Mouse (Mus musculus): ENCODE measurements around the gene Prim1.

Gene Prim1

GRCm38 (mm10) chr10:128015068-128015934 lies at the start of gene Prim1:
Prim1 (plus strand) TSS chr10:128015168.
- DNase-seq (ENCODE audit: low read depth, low spot score) = peak; percentile 36

- DNase-seq (ENCODE audit: low read depth, low spot score) = no peak
Observed at GRCm38 (mm10) chr10:127966506-127966905, 48.5 kb upstream of the Prim1 start.

GRCm38 (mm10) chr10:127969820-127970219 lies 45.1 kb upstream of the Prim1 start:
- DNase-seq (ENCODE audit: low read depth, low spot score) = no peak

GRCm38 (mm10) chr10:127970359-127970831 lies 44.6 kb upstream of the Prim1 start:
- DNase-seq (ENCODE audit: low read depth, low spot score) = no peak

DNA sequence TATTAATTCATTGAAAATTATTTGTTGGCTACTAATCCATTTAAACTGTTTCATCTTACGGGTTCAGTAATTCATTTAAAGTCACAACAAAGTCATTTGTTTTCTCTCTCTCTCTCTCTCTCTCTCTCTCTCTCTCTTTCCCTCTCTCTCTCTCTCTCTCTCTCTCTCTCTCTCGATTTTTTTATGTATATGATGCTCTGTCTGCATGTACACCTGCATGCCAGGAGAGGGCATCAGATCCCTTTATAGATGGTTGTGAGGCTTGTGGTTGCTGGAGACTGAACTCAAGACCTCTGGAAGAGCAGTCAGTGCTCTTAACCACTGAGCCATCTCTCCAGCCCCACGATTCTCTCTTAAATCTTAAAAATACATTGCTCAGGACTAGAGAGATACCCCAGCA lies 43.8 kb upstream of the Prim1 start:
- no peak for DNase-seq (ENCODE audit: low read depth, low spot score)

- no peak for DNase-seq (ENCODE audit: low read depth, low spot score)
Observed at GRCm38 (mm10) chr10:127974062-127974461, 40.9 kb upstream of the Prim1 start.

DNA sequence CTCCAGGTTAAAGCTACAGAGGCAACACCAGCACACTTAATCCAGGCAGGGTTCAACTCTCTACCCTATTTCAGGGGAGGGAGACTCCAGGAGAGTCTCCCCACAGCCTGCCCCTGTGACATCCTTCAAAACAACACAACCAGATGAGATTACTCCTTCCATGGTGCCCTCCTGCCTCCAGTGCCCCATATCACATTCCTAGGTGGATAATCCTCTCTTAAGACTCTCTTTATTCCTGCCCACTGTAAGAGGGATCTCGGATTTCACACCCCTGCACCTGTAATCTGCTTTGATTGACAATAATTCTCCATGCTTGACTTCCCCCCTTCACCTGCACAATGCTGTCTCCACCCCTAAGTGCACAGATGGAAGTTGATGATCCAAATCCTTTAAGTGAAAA lies 39.5 kb upstream of the Prim1 start:
- DNase-seq (ENCODE audit: low read depth, low spot score) = no peak

DNA sequence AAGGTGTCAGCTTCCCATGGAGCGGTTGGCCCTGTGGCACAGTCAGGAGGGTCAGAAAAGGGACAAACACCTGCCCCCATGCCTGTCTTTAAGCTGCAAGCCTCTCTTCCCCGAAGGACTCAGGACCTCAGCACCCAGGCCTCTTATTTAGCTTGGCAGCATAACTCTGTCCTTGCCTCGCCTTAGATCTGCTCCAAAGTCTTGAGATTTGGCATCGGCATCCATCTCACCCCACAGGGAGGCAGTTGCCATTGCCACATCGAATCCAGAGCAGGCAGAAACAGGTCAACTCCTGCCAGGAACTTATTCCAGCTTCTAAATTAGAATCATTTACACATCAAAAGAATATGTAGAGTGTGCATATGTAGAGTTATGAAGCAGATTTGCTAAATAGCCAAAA lies 30.3 kb upstream of the Prim1 start:
- no peak for DNase-seq (ENCODE audit: low read depth, low spot score)

DNA sequence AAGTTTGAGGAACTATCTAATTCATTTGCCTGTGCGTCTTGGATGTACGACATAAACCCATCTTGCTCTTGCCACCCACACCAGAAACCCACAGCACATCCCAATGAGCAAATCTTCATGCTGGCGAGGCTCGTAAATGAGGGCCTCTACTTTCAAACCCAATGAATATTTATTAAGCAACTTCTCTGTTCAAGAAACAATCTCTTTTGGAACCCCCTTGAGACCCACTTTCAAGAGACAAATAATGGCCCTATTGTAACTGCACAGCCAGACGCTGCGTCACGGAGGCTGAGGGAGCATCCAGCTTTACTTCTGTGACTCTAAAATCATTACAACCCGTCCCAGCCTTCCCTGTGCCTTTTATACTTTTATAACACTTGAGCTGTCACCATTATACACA lies 29.4 kb upstream of the Prim1 start:
- no peak for DNase-seq (ENCODE audit: low read depth, low spot score)

DNA sequence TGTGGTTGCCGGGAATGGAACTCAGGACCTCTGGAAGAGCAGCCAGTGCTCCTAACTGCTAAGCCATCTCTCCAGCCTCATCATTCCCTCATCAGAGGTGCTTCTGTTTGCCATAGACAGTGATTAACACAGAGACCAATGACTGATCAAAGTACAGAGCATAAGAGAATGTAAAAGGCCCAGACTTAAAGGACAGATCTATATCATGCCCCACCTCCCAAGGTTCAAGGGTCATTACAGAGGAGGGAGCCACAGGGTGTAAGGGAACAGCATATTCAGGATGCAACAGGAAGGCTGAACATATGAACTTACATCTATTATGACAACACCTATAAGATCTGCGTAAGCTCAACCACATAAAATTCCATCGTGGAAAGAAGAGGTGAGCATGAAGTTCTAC lies 18.3 kb upstream of the Prim1 start:
- no peak for DNase-seq (ENCODE audit: low read depth, low spot score)

DNA sequence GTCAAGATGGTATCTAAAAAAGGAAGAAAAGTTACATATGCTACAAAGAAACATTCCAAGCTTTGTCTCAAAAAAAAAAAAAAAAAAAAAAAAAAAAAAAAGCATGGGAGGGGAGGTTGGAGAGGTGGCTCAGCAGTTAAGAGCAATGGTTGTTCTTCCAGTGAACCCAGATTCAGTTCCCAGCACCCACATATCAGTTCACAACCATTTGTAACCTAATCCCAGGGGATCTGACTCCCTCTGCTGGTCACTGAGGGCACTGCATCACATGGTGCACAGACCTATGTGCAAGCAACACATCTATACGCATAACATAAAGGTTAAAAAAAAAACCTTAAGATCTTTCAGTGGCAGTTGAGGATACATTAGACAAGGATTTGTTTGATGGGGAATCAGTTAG lies 16.7 kb upstream of the Prim1 start:
- no peak for DNase-seq (ENCODE audit: low read depth, low spot score)

DNA sequence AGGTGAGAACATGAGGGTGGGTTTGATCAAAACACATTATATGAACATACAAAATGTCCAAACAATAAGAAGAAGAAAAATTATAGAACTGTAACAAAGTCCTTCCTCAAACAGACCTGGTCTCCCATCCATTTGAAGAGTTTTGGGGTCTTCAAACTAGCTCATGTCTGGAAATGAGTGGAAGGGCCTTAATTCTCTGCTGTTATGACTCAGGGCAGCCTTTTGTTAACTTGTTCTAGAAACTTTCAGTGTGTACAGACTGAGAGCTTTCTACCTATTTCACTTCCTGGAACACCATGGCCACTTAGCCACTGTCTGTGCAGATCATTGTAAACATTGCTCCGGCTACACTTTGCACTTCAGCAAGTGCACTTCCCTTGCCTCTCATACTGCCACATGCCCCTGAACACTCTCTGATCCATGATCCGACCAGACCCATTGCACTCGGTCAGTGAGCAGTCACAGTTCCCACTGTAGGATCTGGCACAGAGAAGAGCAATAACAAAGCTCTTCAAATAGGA lies 11.6 kb upstream of the Prim1 start:
- DNase-seq (ENCODE audit: low read depth, low spot score) = no peak

GRCm38 (mm10) chr10:128004918-128005317 lies 10.1 kb upstream of the Prim1 start:
- no peak for DNase-seq (ENCODE audit: low read depth, low spot score)

- no peak for DNase-seq (ENCODE audit: low read depth, low spot score)
Observed at GRCm38 (mm10) chr10:128005479-128005878, 9.5 kb upstream of the Prim1 start.

DNA sequence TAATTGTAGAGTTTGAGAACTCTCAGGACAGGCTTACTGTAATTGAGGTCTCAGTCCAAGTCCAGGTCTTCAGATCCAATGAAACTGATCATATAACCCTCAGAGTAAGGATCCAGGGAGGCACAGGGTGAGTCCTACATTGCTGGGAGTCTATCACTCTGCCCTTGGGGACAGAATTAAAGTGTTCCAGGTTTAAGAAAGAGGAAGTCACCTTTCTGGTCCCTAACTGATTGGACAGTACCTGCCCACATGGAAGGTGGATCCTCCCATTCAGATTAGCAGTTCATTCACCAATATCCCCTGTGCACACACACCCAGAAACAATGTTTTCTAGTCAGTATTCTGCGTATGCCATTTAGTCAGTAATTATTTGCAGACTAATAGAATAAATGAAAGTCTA lies 7.5 kb upstream of the Prim1 start, which contains the start of gene Hsd17b6:
TSS of gene Hsd17b6 (minus strand) at position 166 of the 400 bp plus-strand sequence.
- no peak for DNase-seq (ENCODE audit: low read depth, low spot score)

- DNase-seq (ENCODE audit: low read depth, low spot score) = peak; percentile 57
Observed at GRCm38 (mm10) chr10:128008207-128008889, 6.6 kb upstream of the Prim1 start.

DNA sequence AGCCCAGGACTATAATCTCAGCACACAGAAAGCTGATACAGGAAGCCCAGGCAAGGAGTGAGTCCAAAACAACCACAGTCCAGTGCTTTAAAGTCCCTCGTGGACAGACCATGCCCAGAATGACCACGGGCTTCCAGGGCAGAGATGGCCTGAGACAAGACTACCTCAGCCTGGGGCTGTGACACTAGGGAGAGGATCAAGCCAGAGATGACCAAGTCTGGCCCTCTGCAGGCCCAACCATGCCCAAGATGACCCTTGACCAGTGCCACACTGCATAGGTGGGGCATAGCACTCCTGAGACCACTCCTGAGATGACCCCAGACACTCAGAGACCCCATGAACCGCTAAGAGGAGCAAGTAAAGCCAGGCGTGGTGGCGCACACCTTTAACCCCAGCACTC lies 5.2 kb upstream of the Prim1 start:
- no peak for DNase-seq (ENCODE audit: low read depth, low spot score)

- no peak for DNase-seq (ENCODE audit: low read depth, low spot score)
Observed at GRCm38 (mm10) chr10:128022196-128022595, 7.2 kb downstream of the Prim1 start.

GRCm38 (mm10) chr10:128023496-128023895 lies 8.5 kb downstream of the Prim1 start:
- DNase-seq (ENCODE audit: low read depth, low spot score) = no peak

DNA sequence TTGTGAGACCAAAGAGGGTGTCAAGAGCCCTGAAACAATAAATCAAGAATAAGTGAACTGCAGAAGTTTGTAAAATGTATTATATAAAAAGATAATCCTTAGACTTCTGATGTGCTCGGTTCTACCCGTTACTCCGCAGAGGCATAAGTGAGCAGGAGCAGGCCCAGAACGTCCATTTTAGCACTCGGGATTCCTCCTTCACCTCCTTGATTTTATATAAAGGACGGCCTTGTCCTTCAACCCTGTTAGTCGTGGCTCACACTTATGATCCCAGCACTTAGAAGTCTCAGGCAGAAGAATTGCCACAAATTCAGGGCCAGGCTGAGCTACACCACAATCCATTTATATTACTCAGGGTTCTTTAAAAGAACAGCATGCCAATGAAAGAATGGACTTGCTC lies 15.0 kb downstream of the Prim1 start:
- DNase-seq (ENCODE audit: low read depth, low spot score) = no peak

GRCm38 (mm10) chr10:128030860-128031259 lies 15.9 kb downstream of the Prim1 start:
- no peak for DNase-seq (ENCODE audit: low read depth, low spot score)

DNA sequence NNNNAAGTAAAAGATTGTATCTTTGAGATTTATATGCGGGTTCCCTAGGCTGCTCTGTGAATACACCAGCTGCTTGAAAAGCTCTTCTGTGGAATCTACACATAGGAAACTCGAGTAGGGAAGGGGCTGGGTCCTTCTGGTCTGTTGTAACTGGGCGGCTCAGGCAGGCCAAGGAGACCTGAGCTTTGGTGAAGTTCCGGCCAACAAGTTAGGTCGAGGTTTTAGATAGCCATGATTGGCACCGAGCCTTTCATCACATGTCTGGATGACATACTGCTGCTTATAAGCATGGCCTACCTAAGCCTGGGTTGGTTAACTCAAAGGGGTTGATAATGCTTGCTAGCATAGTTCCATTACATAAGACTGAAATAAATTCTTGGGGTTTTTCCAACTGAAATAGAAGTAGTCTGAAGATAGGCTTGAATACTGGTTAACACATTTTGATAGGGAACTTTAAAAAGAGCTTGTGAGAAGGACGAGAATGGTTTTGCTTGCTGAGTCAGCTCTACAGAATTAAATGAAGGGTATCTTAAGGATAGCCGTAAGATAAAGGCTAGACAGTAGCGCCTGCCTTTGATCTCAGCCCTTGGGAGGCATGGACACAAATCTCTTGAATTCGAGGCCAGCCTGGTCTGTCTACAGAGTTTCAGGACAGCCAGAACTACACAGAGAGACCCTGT lies 21.9 kb downstream of the Prim1 start:
- peak; percentile 96 for DNase-seq (ENCODE audit: low read depth, low spot score)
